Mouse (Mus musculus): ENCODE measurements at regions not wholly inside any gene's neighbourhood (a gene's known extent, or its start where the extent isn't known, plus 50 kb on each side); places are given as distances from the start of the nearest gene placed in this dataset.

- WGBS = 75% methylated on average over 5 of the region's 5 CpGs
- Histone ChIP-seq H3K4me1 (replicated peaks) (no peaks in the 10 kb centered on the region), H3K27me3 (peaks cover 13% of the 10 kb centered on the region; the same call in 1 of the 2 replicates), H3K27ac (replicated peaks) (no peak overlapping the region), H3K4me3 (no peak overlapping the region), H3K4me2 (no peak overlapping the region), H3K9me3 (no peaks in the 10 kb centered on the region), H3K36me3 (no peaks in the 10 kb centered on the region), H3K9ac (no peak overlapping the region)
- ATAC-seq (ENCODE audit: low read depth) = no peak
These were observed 285.2 kb downstream of the Hlx start for GRCm38 (mm10) chr1:184447161-184447667.

GRCm38 (mm10) chr1:184444189-184444588, 288.2 kb downstream of the Hlx start:
- Histone ChIP-seq H3K27ac (replicated peaks) (no peak overlapping the region), H3K9ac (no peak overlapping the region), H3K36me3 (no peaks in the 10 kb centered on the region), H3K4me2 (no peak overlapping the region), H3K27me3 (peaks cover 9% of the 10 kb centered on the region; the same call in 1 of the 2 replicates), H3K4me3 (no peak overlapping the region), H3K9me3 (no peaks in the 10 kb centered on the region), H3K4me1 (replicated peaks) (peaks cover 8% of the 10 kb centered on the region)
- 91% methylated on average over 10 of the region's 10 CpGs for WGBS
- no peak for ATAC-seq (ENCODE audit: low read depth)

- Histone ChIP-seq H3K4me3 (no peak overlapping the region), H3K9ac (no peak overlapping the region), H3K27me3 (peaks cover 11% of the 10 kb centered on the region; the same call in 1 of the 2 replicates), H3K4me1 (replicated peaks) (peaks cover 8% of the 10 kb centered on the region), H3K4me2 (no peak overlapping the region), H3K36me3 (no peaks in the 10 kb centered on the region), H3K27ac (replicated peaks) (no peak overlapping the region), H3K9me3 (no peaks in the 10 kb centered on the region)
- 79% methylated on average over 3 of the region's 3 CpGs for WGBS
- no peak for ATAC-seq (ENCODE audit: low read depth)
These were observed 289.7 kb downstream of the Hlx start for GRCm38 (mm10) chr1:184442701-184443100.

- no peaks in the 10 kb centered on the region for H3K36me3 ChIP-seq
- peak overlapping the region; percentile 42 for H3K4me3 ChIP-seq
- H3K27ac ChIP-seq (replicated peaks) = peak overlapping the region; percentile 65
- peak overlapping the region; percentile 64 for H3K9ac ChIP-seq
- peaks cover 8% of the 10 kb centered on the region for H3K4me1 ChIP-seq (replicated peaks)
- ATAC-seq (ENCODE audit: low read depth) = peak; percentile 91
- H3K27me3 ChIP-seq = peaks cover 18% of the 10 kb centered on the region
- peak overlapping the region; percentile 70 for H3K4me2 ChIP-seq
- no peaks in the 10 kb centered on the region for H3K9me3 ChIP-seq
- 4% methylated on average over 18 of the region's 18 CpGs for WGBS
These were observed 291.3 kb downstream of the Hlx start for GRCm38 (mm10) chr1:184441005-184441557.

GRCm38 (mm10) chr1:184439506-184439905, 292.9 kb downstream of the Hlx start:
- Histone ChIP-seq H3K9ac (no peak overlapping the region), H3K27ac (replicated peaks) (no peak overlapping the region), H3K4me2 (no peak overlapping the region), H3K9me3 (no peaks in the 10 kb centered on the region), H3K36me3 (no peaks in the 10 kb centered on the region), H3K4me3 (no peak overlapping the region), H3K4me1 (replicated peaks) (peaks cover 8% of the 10 kb centered on the region), H3K27me3 (peaks cover 18% of the 10 kb centered on the region)
- no peak for ATAC-seq (ENCODE audit: low read depth)
- WGBS = 58% methylated on average over 3 of the region's 3 CpGs

- Histone ChIP-seq H3K4me3 (no peak overlapping the region), H3K27me3 (peaks cover 10% of the 10 kb centered on the region), H3K36me3 (no peaks in the 10 kb centered on the region), H3K4me1 (replicated peaks) (peaks cover 7% of the 10 kb centered on the region), H3K9me3 (no peaks in the 10 kb centered on the region), H3K27ac (replicated peaks) (no peak overlapping the region), H3K4me2 (no peak overlapping the region), H3K9ac (no peak overlapping the region)
- WGBS = 92% methylated on average over 3 of the region's 3 CpGs
- ATAC-seq (ENCODE audit: low read depth) = no peak
These were observed 296.0 kb downstream of the Hlx start for GRCm38 (mm10) chr1:184436387-184436786.

- 44% methylated on average over 8 of the region's 8 CpGs for whole genome bisulfite sequencing
- H3K9ac ChIP-seq = no peak overlapping the region
These were observed 303.8 kb downstream of the Hlx start for GRCm38 (mm10) chr1:184428612-184429011.

GRCm38 (mm10) chr1:184428035-184428434, 304.4 kb downstream of the Hlx start:
- H3K4me1 ChIP-seq (replicated peaks) = no peaks in the 10 kb centered on the region
- H3K4me3 ChIP-seq = no peak overlapping the region

More at GRCm38 (mm10) chr1:184428612-184429011, 303.8 kb downstream of the Hlx start:
- no peaks in the 10 kb centered on the region for H3K4me1 ChIP-seq (replicated peaks)
- H3K4me3 ChIP-seq = no peak overlapping the region
- no peak for ATAC-seq (ENCODE audit: low read depth)
- H3K4me2 ChIP-seq = no peak overlapping the region
- no peaks in the 10 kb centered on the region for H3K27me3 ChIP-seq
- H3K36me3 ChIP-seq = no peaks in the 10 kb centered on the region
- no peak overlapping the region for H3K27ac ChIP-seq (replicated peaks)
- no peaks in the 10 kb centered on the region for H3K9me3 ChIP-seq

GRCm38 (mm10) chr1:184425694-184426093, 306.7 kb downstream of the Hlx start:
- H3K4me1 ChIP-seq (replicated peaks) = no peaks in the 10 kb centered on the region
- no peaks in the 10 kb centered on the region for H3K36me3 ChIP-seq
- WGBS = 96% methylated on average over 1 of the region's 1 CpGs
- H3K9me3 ChIP-seq = no peaks in the 10 kb centered on the region
- H3K27ac ChIP-seq (replicated peaks) = no peak overlapping the region
- no peak overlapping the region for H3K4me2 ChIP-seq
- no peak for ATAC-seq (ENCODE audit: low read depth)
- H3K4me3 ChIP-seq = no peak overlapping the region
- no peaks in the 10 kb centered on the region for H3K27me3 ChIP-seq
- H3K9ac ChIP-seq = no peak overlapping the region

More at GRCm38 (mm10) chr1:184428035-184428434, 304.4 kb downstream of the Hlx start:
- H3K9ac ChIP-seq = no peak overlapping the region
- H3K27me3 ChIP-seq = no peaks in the 10 kb centered on the region
- no peaks in the 10 kb centered on the region for H3K36me3 ChIP-seq
- WGBS = 80% methylated on average over 3 of the region's 3 CpGs
- ATAC-seq (ENCODE audit: low read depth) = no peak
- H3K4me2 ChIP-seq = no peak overlapping the region
- no peak overlapping the region for H3K27ac ChIP-seq (replicated peaks)
- H3K9me3 ChIP-seq = no peaks in the 10 kb centered on the region

GRCm38 (mm10) chr1:184424035-184424434, 308.4 kb downstream of the Hlx start:
- Histone ChIP-seq H3K27ac (replicated peaks) (no peak overlapping the region), H3K4me3 (no peak overlapping the region), H3K4me2 (no peak overlapping the region), H3K9ac (no peak overlapping the region), H3K27me3 (no peaks in the 10 kb centered on the region), H3K9me3 (no peaks in the 10 kb centered on the region), H3K36me3 (no peaks in the 10 kb centered on the region), H3K4me1 (replicated peaks) (no peaks in the 10 kb centered on the region)
- ATAC-seq (ENCODE audit: low read depth) = no peak
- WGBS = 87% methylated on average over 2 of the region's 2 CpGs

- Histone ChIP-seq H3K27me3 (no peaks in the 10 kb centered on the region), H3K27ac (replicated peaks) (no peak overlapping the region), H3K4me1 (replicated peaks) (no peaks in the 10 kb centered on the region), H3K4me2 (no peak overlapping the region), H3K36me3 (no peaks in the 10 kb centered on the region), H3K4me3 (no peak overlapping the region), H3K9ac (no peak overlapping the region), H3K9me3 (no peaks in the 10 kb centered on the region)
- ATAC-seq (ENCODE audit: low read depth) = no peak
- WGBS = 76% methylated on average over 12 of the region's 12 CpGs
These were observed 319.8 kb downstream of the Hlx start for GRCm38 (mm10) chr1:184412596-184412995.

- Histone ChIP-seq H3K9me3 (no peaks in the 10 kb centered on the region), H3K27ac (replicated peaks) (no peak overlapping the region), H3K4me3 (no peak overlapping the region), H3K4me1 (replicated peaks) (no peaks in the 10 kb centered on the region), H3K9ac (no peak overlapping the region), H3K36me3 (no peaks in the 10 kb centered on the region), H3K4me2 (no peak overlapping the region), H3K27me3 (no peaks in the 10 kb centered on the region)
- ATAC-seq (ENCODE audit: low read depth) = no peak
- 63% methylated on average over 3 of the region's 3 CpGs for WGBS
These were observed 321.4 kb downstream of the Hlx start for GRCm38 (mm10) chr1:184411066-184411465.

- no peak overlapping the region for H3K27ac ChIP-seq (replicated peaks)
- H3K4me3 ChIP-seq = no peak overlapping the region
- 78% methylated on average over 7 of the region's 7 CpGs for WGBS
- H3K9me3 ChIP-seq = no peaks in the 10 kb centered on the region
- no peaks in the 10 kb centered on the region for H3K27me3 ChIP-seq
- no peak overlapping the region for H3K9ac ChIP-seq
- H3K4me1 ChIP-seq (replicated peaks) = no peaks in the 10 kb centered on the region
- H3K36me3 ChIP-seq = no peaks in the 10 kb centered on the region
- H3K4me2 ChIP-seq = no peak overlapping the region
- ATAC-seq (ENCODE audit: low read depth) = no peak
These were observed 322.4 kb downstream of the Hlx start for GRCm38 (mm10) chr1:184409986-184410385.

Data from neural tube, embryonic 13.5 days (tissue).